Mouse (Mus musculus): ENCODE measurements around the gene Nostrin. TPM values are rescaled to one million over a fixed set of nuclear protein-coding genes. Genes with fewer than 3 reads are reported as not detected.

Nostrin gene
- polyA plus RNA-seq, 2 experiments, result 5.0 to 10.0 TPM

GRCm38 (mm10) chr2:69140816-69141215 lies 5.2 kb downstream of the Nostrin start:
- H3K27me3 ChIP-seq (ENCODE audit: control insufficient read depth, insufficient read depth, low read length), result no peaks in the 10 kb centered on the region
- no peak overlapping the region for H3K4me3 ChIP-seq (ENCODE audit: insufficient read depth in 1 of 2, low read depth in 2 of 2, low read length in 2 of 2)
- 60% methylated on average over 4 of the region's 4 CpGs for WGBS (ENCODE audit: insufficient replicate concordance)
- TF ChIP-seq EP300 (IDR thresholded peaks at IDR 0.05; ENCODE audit: low read depth) (no peak), CTCF (IDR thresholded peaks at IDR 0.05; ENCODE audit: low read depth) (no peak)
- H3K4me1 ChIP-seq (replicated peaks; ENCODE audit: control insufficient read depth in 2 of 2, insufficient read depth in 2 of 2, low read length in 1 of 2), result peaks cover 0 to 3% of the 10 kb centered on the region in 2 experiments; a peak in 1 of 4 replicates
- H3K36me3 ChIP-seq (replicated peaks; ENCODE audit: control insufficient read depth, insufficient read depth, low read depth), result no peaks in the 10 kb centered on the region
- H3K9me3 ChIP-seq (ENCODE audit: control insufficient read depth, low read length), result no peaks in the 10 kb centered on the region
- no peak overlapping the region for H3K9ac ChIP-seq (replicated peaks)
- ATAC-seq (ENCODE audit: insufficient read depth), result no peak
- no peak overlapping the region for H3K4me2 ChIP-seq (ENCODE audit: low read depth)
- H3K27ac ChIP-seq, result no peak overlapping the region
- DNase-seq (ENCODE audit: low read depth in 3 of 3, low spot score in 3 of 3), result no peak

- 51% methylated on average over 3 of the region's 3 CpGs for WGBS (ENCODE audit: insufficient replicate concordance)
- no peak overlapping the region for H3K4me3 ChIP-seq (ENCODE audit: insufficient read depth in 1 of 2, low read depth in 2 of 2, low read length in 2 of 2)
- H3K4me2 ChIP-seq (ENCODE audit: low read depth), result no peak overlapping the region
- no peaks in the 10 kb centered on the region for H3K9me3 ChIP-seq (ENCODE audit: control insufficient read depth, low read length)
- H3K27me3 ChIP-seq (ENCODE audit: control insufficient read depth, insufficient read depth, low read length), result no peaks in the 10 kb centered on the region
- DNase-seq (ENCODE audit: low read depth in 3 of 3, low spot score in 3 of 3) (no peak), ATAC-seq (ENCODE audit: insufficient read depth) (no peak)
- no peak for TF ChIP-seq EP300 (IDR thresholded peaks at IDR 0.05; ENCODE audit: low read depth)
- TF ChIP-seq CTCF (IDR thresholded peaks at IDR 0.05; ENCODE audit: low read depth), result no peak
- H3K9ac ChIP-seq (replicated peaks), result no peak overlapping the region
- H3K36me3 ChIP-seq (replicated peaks; ENCODE audit: control insufficient read depth, insufficient read depth, low read depth), result no peaks in the 10 kb centered on the region
- no peaks in the 10 kb centered on the region for H3K4me1 ChIP-seq (replicated peaks; ENCODE audit: control insufficient read depth in 2 of 2, insufficient read depth in 2 of 2, low read length in 1 of 2)
- H3K27ac ChIP-seq, result no peak overlapping the region
These were observed 13.1 kb downstream of the Nostrin start for GRCm38 (mm10) chr2:69148691-69149090.

- H3K27ac ChIP-seq, result no peak overlapping the region
- no peaks in the 10 kb centered on the region for H3K4me1 ChIP-seq (replicated peaks; ENCODE audit: control insufficient read depth in 2 of 2, insufficient read depth in 2 of 2, low read length in 1 of 2)
- ATAC-seq (ENCODE audit: insufficient read depth) (no peak), DNase-seq (ENCODE audit: low read depth in 3 of 3, low spot score in 3 of 3) (no peak)
- H3K4me3 ChIP-seq (ENCODE audit: insufficient read depth in 1 of 2, low read depth in 2 of 2, low read length in 2 of 2), result no peak overlapping the region
- WGBS (ENCODE audit: insufficient replicate concordance), result 60% methylated on average over 10 of the region's 10 CpGs
- H3K36me3 ChIP-seq (replicated peaks; ENCODE audit: control insufficient read depth, insufficient read depth, low read depth), result no peaks in the 10 kb centered on the region
- H3K9me3 ChIP-seq (ENCODE audit: control insufficient read depth, low read length), result no peaks in the 10 kb centered on the region
- no peak for TF ChIP-seq CTCF (IDR thresholded peaks at IDR 0.05; ENCODE audit: low read depth)
- no peak for TF ChIP-seq EP300 (IDR thresholded peaks at IDR 0.05; ENCODE audit: low read depth)
- H3K9ac ChIP-seq (replicated peaks), result no peak overlapping the region
- H3K27me3 ChIP-seq (ENCODE audit: control insufficient read depth, insufficient read depth, low read length), result no peaks in the 10 kb centered on the region
- H3K4me2 ChIP-seq (ENCODE audit: low read depth), result no peak overlapping the region
These were observed 13.6 kb downstream of the Nostrin start for GRCm38 (mm10) chr2:69149154-69149553.

GRCm38 (mm10) chr2:69150841-69151240 lies 15.2 kb downstream of the Nostrin start:
- H3K4me1 ChIP-seq (replicated peaks; ENCODE audit: control insufficient read depth in 2 of 2, insufficient read depth in 2 of 2, low read length in 1 of 2), result no peaks in the 10 kb centered on the region
- no peak overlapping the region for H3K4me3 ChIP-seq (ENCODE audit: insufficient read depth in 1 of 2, low read depth in 2 of 2, low read length in 2 of 2)
- WGBS (ENCODE audit: insufficient replicate concordance), result 53% methylated on average over 5 of the region's 5 CpGs
- TF ChIP-seq EP300 (IDR thresholded peaks at IDR 0.05; ENCODE audit: low read depth), result no peak
- TF ChIP-seq CTCF (IDR thresholded peaks at IDR 0.05; ENCODE audit: low read depth), result no peak
- no peak overlapping the region for H3K27ac ChIP-seq
- no peak overlapping the region for H3K4me2 ChIP-seq (ENCODE audit: low read depth)
- no peaks in the 10 kb centered on the region for H3K36me3 ChIP-seq (replicated peaks; ENCODE audit: control insufficient read depth, insufficient read depth, low read depth)
- ATAC-seq (ENCODE audit: insufficient read depth), result no peak
- H3K27me3 ChIP-seq (ENCODE audit: control insufficient read depth, insufficient read depth, low read length), result no peaks in the 10 kb centered on the region
- H3K9me3 ChIP-seq (ENCODE audit: control insufficient read depth, low read length), result no peaks in the 10 kb centered on the region
- no peak overlapping the region for H3K9ac ChIP-seq (replicated peaks)
- DNase-seq (ENCODE audit: low read depth in 3 of 3, low spot score in 3 of 3), result no peak

GRCm38 (mm10) chr2:69155861-69156260 lies 20.3 kb downstream of the Nostrin start:
- no peak overlapping the region for H3K9ac ChIP-seq (replicated peaks)
- ATAC-seq (ENCODE audit: insufficient read depth), result no peak
- 57% methylated on average over 3 of the region's 3 CpGs for WGBS (ENCODE audit: insufficient replicate concordance)

More at GRCm38 (mm10) chr2:69155861-69156260, 20.3 kb downstream of the Nostrin start:
- Histone ChIP-seq H3K9me3 (ENCODE audit: control insufficient read depth, low read length) (no peaks in the 10 kb centered on the region), H3K27ac (no peak overlapping the region), H3K4me1 (replicated peaks; ENCODE audit: control insufficient read depth in 2 of 2, insufficient read depth in 2 of 2, low read length in 1 of 2) (no peaks in the 10 kb centered on the region), H3K4me3 (ENCODE audit: insufficient read depth in 1 of 2, low read depth in 2 of 2, low read length in 2 of 2) (no peak overlapping the region), H3K27me3 (ENCODE audit: control insufficient read depth, insufficient read depth, low read length) (no peaks in the 10 kb centered on the region), H3K36me3 (replicated peaks; ENCODE audit: control insufficient read depth, insufficient read depth, low read depth) (no peaks in the 10 kb centered on the region), H3K4me2 (ENCODE audit: low read depth) (no peak overlapping the region)
- no peak for DNase-seq (ENCODE audit: low read depth in 3 of 3, low spot score in 3 of 3)
- TF ChIP-seq CTCF (IDR thresholded peaks at IDR 0.05; ENCODE audit: low read depth), result no peak
- no peak for TF ChIP-seq EP300 (IDR thresholded peaks at IDR 0.05; ENCODE audit: low read depth)
